Mouse (Mus musculus) brain, embryonic 14.5 days (tissue): ENCODE measurements around the gene Tacc2.

Experiments
- CTCF ChIP-seq: fragments of 200-500 bp; IDR thresholded peaks from 2 replicates; pipeline ENCODE4 v1.5.1; 2012; ENCODE audit warnings: inconsistent platforms, mild to moderate bottlenecking, moderate library complexity, borderline replicate concordance; ENCODE audit not compliant: insufficient read depth, insufficient read length; ENCODE audit errors: extremely low read depth
- POLR2A ChIP-seq: fragments of 200-500 bp; IDR thresholded peaks from 2 replicates; pipeline ENCODE4 v1.6.1; 2012; ENCODE audit warnings: mild to moderate bottlenecking, inconsistent platforms, borderline replicate concordance; ENCODE audit not compliant: poor library complexity, insufficient read depth, insufficient read length, severe bottlenecking; ENCODE audit errors: extremely low read depth

GRCm38 (mm10) chr7:130662250-130662649, 85.0 kb downstream of the Tacc2 start:
- TF ChIP-seq CTCF: no peak
- no peak for TF ChIP-seq POLR2A
